In genomic region chr5:97046680-97047079, GRCm38 (mm10) we compare ENCODE assay signal across 21 mouse cellular contexts. TPM values are rescaled to one million over a fixed set of nuclear protein-coding genes. Genes with fewer than 3 reads are reported as not detected.
A peak's percentile ranks its signal among the peaks of the same experiment; 100 is the strongest.
DNase-seq lines count a peak whose midpoint lies in the region; ATAC-seq lines count a peak whose summit lies in the region.
"Had no signal": no experiment of that assay in that cellular context is flagged by ENCODE, and none has a peak within 500 bp of the region (broad histone marks: within the 10 kb centered on the region; RNA-seq: fewer than 3 reads in every experiment).

No protein-coding gene starts in this region.

- no peaks in the 10 kb centered on the region for H3K9me3 ChIP-seq in intestine, embryonic 14.5 days (ENCODE audit: control insufficient read depth, low read length)
- H3K9me3 ChIP-seq in intestine, embryonic 16.5 days (ENCODE audit: control insufficient read depth, low read length) = no peaks in the 10 kb centered on the region
- H3K9me3 ChIP-seq in intestine, embryonic 15.5 days = no peaks in the 10 kb centered on the region
- no peaks in the 10 kb centered on the region for H3K9me3 ChIP-seq in limb, embryonic 10.5 days (replicated peaks)
- H3K9me3 ChIP-seq: embryonic facial prominence, embryonic 10.5 days; embryonic facial prominence, embryonic 12.5 days; forebrain, embryonic 10.5 days; forebrain, embryonic 12.5 days had no signal

- H3K9ac ChIP-seq in intestine, embryonic 14.5 days (ENCODE audit: low read length) = no peak overlapping the region
- H3K9ac ChIP-seq in intestine, embryonic 16.5 days (ENCODE audit: low read depth, low read length) = no peak overlapping the region
- no peak overlapping the region for H3K9ac ChIP-seq in intestine, embryonic 15.5 days
- H3K9ac ChIP-seq: embryonic facial prominence, embryonic 12.5 days; forebrain, embryonic 12.5 days had no signal

- no peaks in the 10 kb centered on the region for H3K27me3 ChIP-seq in intestine, embryonic 14.5 days (replicated peaks; ENCODE audit: control insufficient read depth, insufficient read depth, low read length)
- H3K27me3 ChIP-seq in intestine, embryonic 16.5 days (replicated peaks; ENCODE audit: control insufficient read depth, insufficient read depth, low read length) = no peaks in the 10 kb centered on the region
- no peaks in the 10 kb centered on the region for H3K27me3 ChIP-seq in intestine, embryonic 15.5 days (replicated peaks)
- H3K27me3 ChIP-seq in limb, embryonic 10.5 days (ENCODE audit: low read depth, poor library complexity, severe bottlenecking) = no peaks in the 10 kb centered on the region
- H3K27me3 ChIP-seq: embryonic facial prominence, embryonic 12.5 days; forebrain, embryonic 12.5 days had no signal

- no peaks in the 10 kb centered on the region for H3K4me1 ChIP-seq in intestine, embryonic 14.5 days (replicated peaks; ENCODE audit: control insufficient read depth, insufficient read depth, low read length)
- H3K4me1 ChIP-seq in intestine, embryonic 16.5 days (ENCODE audit: control insufficient read depth, insufficient read depth, low read length) = peaks cover 3% of the 10 kb centered on the region; the same call in 1 of the 2 replicates
- H3K4me1 ChIP-seq in intestine, embryonic 15.5 days (replicated peaks) = peaks cover 3% of the 10 kb centered on the region; the same call in 1 of the 2 replicates
- no peaks in the 10 kb centered on the region for H3K4me1 ChIP-seq in limb, embryonic 10.5 days
- H3K4me1 ChIP-seq: embryonic facial prominence, embryonic 10.5 days; embryonic facial prominence, embryonic 12.5 days; forebrain, embryonic 10.5 days; forebrain, embryonic 12.5 days had no signal

- DNase-seq in intestine, embryonic 14.5 days (ENCODE audit: low spot score) = no peak
- no peak for DNase-seq in adrenal gland, adult 8-10 months
- DNase-seq in limb, embryonic 10.5 days (ENCODE audit: low spot score) = no peak
- DNase-seq: adrenal gland, adult 2 months; adrenal gland, postnatal 14 days; adrenal gland, postnatal 36 days; cerebellum, adult 11-12 months; cerebellum, adult 2 months; cerebellum, adult 9-10 months; cerebellum, postnatal 10 days; cerebellum, postnatal 25 days had no signal

- no peak overlapping the region for H3K4me2 ChIP-seq in intestine, embryonic 14.5 days (ENCODE audit: low read length)
- no peak overlapping the region for H3K4me2 ChIP-seq in intestine, embryonic 16.5 days (ENCODE audit: low read depth, low read length)
- H3K4me2 ChIP-seq in intestine, embryonic 15.5 days (replicated peaks) = no peak overlapping the region
- H3K4me2 ChIP-seq: embryonic facial prominence, embryonic 12.5 days; forebrain, embryonic 12.5 days had no signal

- H3K4me3 ChIP-seq in intestine, embryonic 14.5 days (ENCODE audit: low read depth, low read length) = no peak overlapping the region
- no peak overlapping the region for H3K4me3 ChIP-seq in intestine, embryonic 16.5 days (ENCODE audit: low read length)
- no peak overlapping the region for H3K4me3 ChIP-seq in intestine, embryonic 15.5 days (replicated peaks)
- H3K4me3 ChIP-seq in limb, embryonic 10.5 days = no peak overlapping the region
- H3K4me3 ChIP-seq: embryonic facial prominence, embryonic 10.5 days; embryonic facial prominence, embryonic 12.5 days; erythroblast, embryonic 14.5 days; forebrain, embryonic 10.5 days; forebrain, embryonic 12.5 days had no signal

- H3K36me3 ChIP-seq in intestine, embryonic 14.5 days (ENCODE audit: control insufficient read depth, insufficient read depth, low read length) = peaks cover 18% of the 10 kb centered on the region; the same call in 1 of the 2 replicates
- H3K36me3 ChIP-seq in intestine, embryonic 16.5 days (ENCODE audit: control insufficient read depth, insufficient read depth, low read length) = no peaks in the 10 kb centered on the region
- peaks cover 3% of the 10 kb centered on the region; the same call in 1 of the 2 replicates for H3K36me3 ChIP-seq in intestine, embryonic 15.5 days
- H3K36me3 ChIP-seq in limb, embryonic 10.5 days = peaks cover 7% of the 10 kb centered on the region

- 0 out of 2 replicates have a peak, but pooled peaks have one; percentile 32 for ATAC-seq in intestine, embryonic 14.5 days (replicated peaks; ENCODE audit: low FRiP score, low TSS enrichment, low read depth)
- ATAC-seq in intestine, embryonic 16.5 days = no peak
- 0 out of 2 replicates have a peak, but pooled peaks have one; percentile 13 for ATAC-seq in erythroblast, adult 5-6 weeks (replicated peaks; ENCODE audit: low FRiP score, poor library complexity, severe bottlenecking)
- ATAC-seq in intestine, embryonic 15.5 days = 0 out of 2 replicates have a peak, but pooled peaks have one; percentile 7
- ATAC-seq: forebrain, embryonic 14.5 days; forebrain, embryonic 16.5 days had no signal

- WGBS in intestine, embryonic 14.5 days = 91% methylated on average over 10 of the region's 10 CpGs
- WGBS in intestine, embryonic 16.5 days = 87% methylated on average over 10 of the region's 10 CpGs
- 88% methylated on average over 10 of the region's 10 CpGs for WGBS in intestine, embryonic 15.5 days
- 91% methylated on average over 10 of the region's 10 CpGs for WGBS in limb, embryonic 10.5 days

- H3K27ac ChIP-seq in intestine, embryonic 14.5 days (ENCODE audit: low read depth) = no peak overlapping the region
- no peak overlapping the region for H3K27ac ChIP-seq in intestine, embryonic 16.5 days (ENCODE audit: low read length)
- no peak overlapping the region for H3K27ac ChIP-seq in intestine, embryonic 15.5 days
- no peak overlapping the region for H3K27ac ChIP-seq in limb, embryonic 10.5 days
- H3K27ac ChIP-seq: embryonic facial prominence, embryonic 10.5 days; embryonic facial prominence, embryonic 12.5 days; forebrain, embryonic 10.5 days; forebrain, embryonic 12.5 days had no signal

RNA-seq across cellular contexts. Expression of gene Bmp2k, which starts 49.2 kb away (rescaled TPM):
- 14.7 and 15.7 TPM in 2 replicates for polyA plus RNA-seq in intestine, embryonic 14.5 days (2014; fragmentation: Nextera tagmentation; extraction: Ambion mirVana)
- 12.5 and 17.2 TPM in 2 replicates for polyA plus RNA-seq in intestine, embryonic 16.5 days (2015; fragmentation: Nextera tagmentation; extraction: Ambion mirVana)
- 268 and 286 TPM in 2 replicates for total RNA-seq in erythroblast, adult 5-6 weeks (2015; ENCODE audit: low replicate concordance)
- total RNA-seq in erythroblast, adult 5-6 weeks (2017; ENCODE audit: low replicate concordance) = 270 and 271 TPM in 2 replicates
- polyA plus RNA-seq in intestine, embryonic 15.5 days (2015; fragmentation: Nextera tagmentation; extraction: Ambion mirVana) = 19.2 and 20.3 TPM in 2 replicates
- 10 to 100 TPM; 21.9 to 35.4 (median 29.1) TPM for total RNA-seq in adrenal gland, adult 8-10 months (2022)
- polyA plus RNA-seq in limb, embryonic 10.5 days (2016; fragmentation: Nextera tagmentation; extraction: Ambion mirVana) = 7.5 and 8.5 TPM in 2 replicates
